Mouse (Mus musculus): Measurements from ENCODE around the gene Pgs1. TPM values are rescaled to one million over a fixed set of nuclear protein-coding genes. Genes with fewer than 3 reads are reported as not detected.

The Pgs1 gene
- total RNA-seq, 1 experiment from 2014 or later = 20.4 TPM

Other genes with a start within 250 kb of the Pgs1 start
- 11.8 to 27.8 TPM (median 18.2 TPM) in 3 replicates for gene Tmc8, start 204.2 kb upstream of the Pgs1 start, total RNA-seq (2017)
- gene Tmc6, start 204.1 kb upstream of the Pgs1 start, total RNA-seq (2017) = 81.0 to 99.7 TPM (median 93.0 TPM) in 3 replicates
- not detected in 3 replicates for gene 6030468B19Rik, start 188.6 kb upstream of the Pgs1 start, total RNA-seq (2017)
- gene Gm20708, start 176.6 kb upstream of the Pgs1 start, total RNA-seq (2017) = 3.7 to 10.5 TPM (median 5.6 TPM) in 3 replicates
- gene Syngr2, start 176.6 kb upstream of the Pgs1 start, total RNA-seq (2017) = 134 to 139 TPM (median 137 TPM) in 3 replicates
- 6.3 to 21.1 TPM (median 12.4 TPM) in 3 replicates for gene Afmid, start 160.4 kb upstream of the Pgs1 start, total RNA-seq (2017)
- 2.4 to 5.5 TPM (median 3.0 TPM) in 3 replicates for gene Tk1, start 160.2 kb upstream of the Pgs1 start, total RNA-seq (2017)
- 2.5 to 3.4 TPM (median 2.7 TPM) in 3 replicates for gene Birc5, start 137.0 kb upstream of the Pgs1 start, total RNA-seq (2017)
- gene Tmem235, start 125.5 kb upstream of the Pgs1 start, total RNA-seq (2017) = not detected in 3 replicates
- 1.6 to 6.4 TPM (median 1.9 TPM) in 3 replicates for gene Tha1, start 112.8 kb upstream of the Pgs1 start, total RNA-seq (2017)
- 67.9 to 84.4 TPM (median 70.9 TPM) in 3 replicates for gene Socs3, start 16.2 kb upstream of the Pgs1 start, total RNA-seq (2017)
- 0.19 to 2.2 TPM in 2 of 3 replicates, not detected in the other for gene Dnah17, start 144.3 kb downstream of the Pgs1 start, total RNA-seq (2017)